Mouse (Mus musculus) MEL (cell line): Measurements from ENCODE around the gene Col6a5.

Experiments used
- CTCF ChIP-seq, 3 experiments: IDR thresholded peaks in 2 of 3; conservative IDR thresholded peaks in 1 of 3; 2 replicates each; pipeline ENCODE4 v1.5.1; 2011 to 2012; ENCODE audit warnings: low read length in 3 of 3, low read depth in 2 of 3, mild to moderate bottlenecking in 2 of 3, improper control_type of control experiment in 1 of 3, inconsistent platforms in 1 of 3, mixed read lengths in 1 of 3, moderate library complexity in 1 of 3; ENCODE audit not compliant: control insufficient read depth in 1 of 3, insufficient read depth in 1 of 3, poor library complexity in 1 of 3, severe bottlenecking in 1 of 3
- ELF1 ChIP-seq: IDR thresholded peaks from 2 replicates; pipeline ENCODE4 v1.6.1; 2014; ENCODE audit warnings: low read depth, mild to moderate bottlenecking, inconsistent platforms, low read length, improper control_type of control experiment, moderate library complexity
- EP300 ChIP-seq, 2 experiments: IDR thresholded peaks; 2 replicates each; pipeline ENCODE4 v1.6.1; 2011; ENCODE audit warnings: improper control_type of control experiment in 2 of 2, low read length in 2 of 2, low read depth in 1 of 2, mild to moderate bottlenecking in 1 of 2
- ETS1 ChIP-seq: IDR thresholded peaks from 2 replicates; pipeline ENCODE4 v1.6.1; 2012; ENCODE audit warnings: low read depth, mild to moderate bottlenecking, inconsistent platforms, low read length, improper control_type of control experiment, moderate library complexity
- GATA1 ChIP-seq: IDR thresholded peaks from 2 replicates; pipeline ENCODE4 v1.6.1; 2011; ENCODE audit warnings: low read depth, low read length, improper control_type of control experiment
- MAZ ChIP-seq: IDR thresholded peaks from 2 replicates; pipeline ENCODE4 v1.6.1; 2012; ENCODE audit warnings: low read depth, mild to moderate bottlenecking, inconsistent platforms, low read length, improper control_type of control experiment
- MYB ChIP-seq: IDR thresholded peaks from 2 replicates; pipeline ENCODE4 v1.6.1; 2011; ENCODE audit warnings: mild to moderate bottlenecking, low read depth, low read length, improper control_type of control experiment
- POLR2A ChIP-seq, 2 experiments: IDR thresholded peaks; 2 replicates each; pipeline ENCODE4 v1.6.1; 2011 to 2012; ENCODE audit warnings: low read length in 2 of 2, mild to moderate bottlenecking in 2 of 2, control low read depth in 1 of 2, improper control_type of control experiment in 1 of 2, low read depth in 1 of 2, moderate library complexity in 1 of 2; ENCODE audit not compliant: control insufficient read depth in 1 of 2, insufficient read depth in 1 of 2, poor library complexity in 1 of 2
- POLR2AphosphoS2 ChIP-seq: IDR thresholded peaks from 2 replicates; pipeline ENCODE4 v1.6.1; 2011; ENCODE audit warnings: low read length, improper control_type of control experiment
- RAD21 ChIP-seq: IDR thresholded peaks from 2 replicates; pipeline ENCODE4 v1.6.1; 2011; ENCODE audit warnings: mild to moderate bottlenecking, low read depth, low read length, improper control_type of control experiment
- RCOR1 ChIP-seq: IDR thresholded peaks from 2 replicates; pipeline ENCODE4 v1.6.1; 2012; ENCODE audit warnings: low read depth, mild to moderate bottlenecking, inconsistent platforms, low read length, improper control_type of control experiment
- SIN3A ChIP-seq: IDR thresholded peaks from 2 replicates; pipeline ENCODE4 v1.6.1; 2012; ENCODE audit warnings: low read length, improper control_type of control experiment, inconsistent platforms
- USF2 ChIP-seq, 2 experiments: IDR thresholded peaks; 2 replicates each; pipeline ENCODE4 v1.6.1; 2011 to 2012; ENCODE audit warnings: improper control_type of control experiment in 2 of 2, low read length in 2 of 2, borderline replicate concordance in 1 of 2, inconsistent platforms in 1 of 2, low read depth in 1 of 2, mild to moderate bottlenecking in 1 of 2; ENCODE audit not compliant: insufficient read depth in 1 of 2
- ZC3H11A ChIP-seq: IDR thresholded peaks from 2 replicates; pipeline ENCODE4 v1.6.1; 2012; ENCODE audit warnings: low read depth, mild to moderate bottlenecking, inconsistent platforms, low read length, improper control_type of control experiment

DNA sequence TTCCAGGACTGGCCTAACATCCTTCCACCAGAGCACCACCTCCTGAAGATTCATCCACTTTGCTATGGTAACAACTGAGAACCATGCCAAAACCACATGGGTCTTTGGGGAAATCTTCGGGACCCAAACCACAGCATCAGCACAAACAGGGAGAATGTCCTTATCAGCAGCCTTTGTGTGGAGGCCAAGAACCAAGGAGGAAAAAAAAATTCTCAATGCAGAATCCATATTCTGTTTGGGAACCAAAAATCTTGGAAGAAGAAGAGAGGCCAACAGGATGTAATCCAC, 107.7 kb downstream of the Col6a5 start:
- TF ChIP-seq ETS1 (no peak), GATA1 (no peak), POLR2AphosphoS2 (no peak), MAZ (no peak), USF2 (IDR thresholded peaks at IDR 0.05; ENCODE audit: borderline replicate concordance in 1 of 2, insufficient read depth in 1 of 2, low read depth in 1 of 2, low read length in 2 of 2) (no peak), ELF1 (no peak), MYB (no peak), SIN3A (no peak), POLR2A (IDR thresholded peaks at IDR 0.05; ENCODE audit: control insufficient read depth in 1 of 2, insufficient read depth in 1 of 2, low read depth in 1 of 2, low read length in 2 of 2, poor library complexity in 1 of 2) (no peak), RAD21 (no peak), CTCF (IDR thresholded peaks at IDR 0.05 in 2 of 3, conservative IDR thresholded peaks at IDR 0.05 in 1 of 3; ENCODE audit: control insufficient read depth in 1 of 3, insufficient read depth in 1 of 3, low read depth in 2 of 3, low read length in 3 of 3, poor library complexity in 1 of 3, severe bottlenecking in 1 of 3) (no peak), EP300 (IDR thresholded peaks at IDR 0.05; ENCODE audit: low read depth in 1 of 2, low read length in 2 of 2) (no peak), ZC3H11A (no peak), RCOR1 (no peak)
